Mouse (Mus musculus) bone marrow macrophage, adult 2 months (primary cell): ENCODE results near the gene 3110082J24Rik. TPM values are rescaled to one million over a fixed set of nuclear protein-coding genes. Genes with fewer than 3 reads are reported as not detected.

Source experiments
- H3K27ac ChIP-seq: 2 replicates; pipeline ENCODE4 v1.5.1; 2012; ENCODE audit warnings: low read depth, low read length; ENCODE audit not compliant: insufficient read depth
- H3K4me1 ChIP-seq: 2 replicates; pipeline ENCODE4 v1.6.1; 2012; ENCODE audit warnings: low read length; ENCODE audit not compliant: control insufficient read depth, insufficient read depth
- H3K4me3 ChIP-seq: 2 replicates; pipeline ENCODE4 v1.5.1; 2012; ENCODE audit warnings: mild to moderate bottlenecking, low read length, moderate library complexity; ENCODE audit not compliant: insufficient read depth
- CTCF ChIP-seq: IDR thresholded peaks from 2 replicates; pipeline ENCODE4 v1.5.1; 2012; ENCODE audit warnings: low read depth, mild to moderate bottlenecking, low read length, moderate library complexity
- POLR2A ChIP-seq: IDR thresholded peaks from 2 replicates; pipeline ENCODE4 v1.6.1; 2012; ENCODE audit warnings: mild to moderate bottlenecking, low read depth, low read length, borderline replicate concordance
- polyA plus RNA-seq: library from polyadenylated mRNA; stranded (reverse); fragments of >200 nt; gene quantifications from 2 replicates; pipeline ENCODE4 v1.2.4, GENCODE M21; 2012; ENCODE audit not compliant: missing spikeins, insufficient read depth, insufficient read length

3110082J24Rik gene
- polyA plus RNA-seq, 1 experiment: not detected

DNA sequence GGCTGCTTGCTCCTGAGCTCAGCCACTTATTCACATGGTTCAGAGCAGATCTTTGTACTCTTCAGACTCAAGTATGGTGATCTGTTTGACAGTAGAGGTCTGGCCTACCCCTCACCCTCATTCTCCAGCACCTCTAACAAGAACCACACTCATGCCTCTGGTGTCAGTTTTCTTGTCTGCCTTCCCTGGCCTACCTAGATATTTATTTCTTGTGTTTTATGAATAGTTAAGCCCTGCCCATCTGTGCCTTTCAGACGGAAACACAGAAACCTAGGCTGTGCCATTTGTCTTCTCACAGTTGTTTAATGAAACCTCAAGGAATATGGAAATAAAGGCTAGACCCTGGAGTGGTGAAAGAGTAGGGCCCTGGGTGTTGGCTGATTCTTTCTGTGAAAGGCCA is 12.1 kb upstream of the 3110082J24Rik start:
- Histone ChIP-seq H3K4me1 (no peaks in the 10 kb centered on the region), H3K27ac (no peak overlapping the region), H3K4me3 (no peak overlapping the region)
- TF ChIP-seq CTCF: no peak

DNA sequence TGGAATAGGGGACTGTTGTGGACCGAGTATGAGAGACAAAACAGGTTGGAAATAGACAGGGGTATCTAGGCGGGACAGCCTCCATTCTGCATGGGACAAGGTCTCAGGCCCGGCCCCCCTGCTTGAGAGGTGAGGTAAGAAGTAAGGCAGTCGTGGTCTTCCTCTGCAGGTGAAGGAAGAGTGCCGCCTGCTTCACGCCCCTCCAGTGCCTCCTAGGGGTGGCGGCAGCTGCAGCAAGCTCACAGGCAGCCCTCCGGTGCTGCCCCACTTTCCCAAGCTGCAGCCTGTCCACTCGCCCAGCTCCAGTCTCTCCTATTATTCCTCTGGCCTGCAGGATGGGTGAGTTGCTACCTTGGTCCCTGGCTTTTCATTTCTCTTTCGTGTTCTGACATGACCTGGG is 9.8 kb upstream of the 3110082J24Rik start:
- Histone ChIP-seq H3K4me3 (no peak overlapping the region), H3K4me1 (no peaks in the 10 kb centered on the region), H3K27ac (no peak overlapping the region)
- TF ChIP-seq CTCF (no peak), POLR2A (no peak)

DNA sequence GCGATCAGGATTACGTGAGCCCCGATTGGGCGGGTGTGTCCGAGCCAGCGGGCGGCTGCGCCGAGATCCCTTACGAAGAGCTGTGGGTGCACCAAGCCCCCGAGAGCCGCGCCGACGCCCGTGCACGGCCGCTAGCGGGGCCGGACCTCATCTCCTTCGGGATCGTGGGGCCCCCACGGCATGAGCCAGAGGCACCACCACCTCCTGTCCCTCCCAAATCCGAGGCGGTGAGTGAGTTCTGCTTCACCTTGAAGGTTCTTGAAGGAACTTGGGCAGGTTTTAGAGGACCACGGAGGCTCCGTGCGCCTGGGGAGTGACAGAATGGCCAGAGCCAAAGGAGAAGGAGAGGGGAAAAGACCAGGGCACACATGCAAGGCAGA is 8.9 kb upstream of the 3110082J24Rik start:
- no peak for TF ChIP-seq POLR2A
- TF ChIP-seq CTCF: no peak
- Histone ChIP-seq H3K4me3 (peak overlapping the region; percentile 48), H3K4me1 (no peaks in the 10 kb centered on the region), H3K27ac (no peak overlapping the region)

DNA sequence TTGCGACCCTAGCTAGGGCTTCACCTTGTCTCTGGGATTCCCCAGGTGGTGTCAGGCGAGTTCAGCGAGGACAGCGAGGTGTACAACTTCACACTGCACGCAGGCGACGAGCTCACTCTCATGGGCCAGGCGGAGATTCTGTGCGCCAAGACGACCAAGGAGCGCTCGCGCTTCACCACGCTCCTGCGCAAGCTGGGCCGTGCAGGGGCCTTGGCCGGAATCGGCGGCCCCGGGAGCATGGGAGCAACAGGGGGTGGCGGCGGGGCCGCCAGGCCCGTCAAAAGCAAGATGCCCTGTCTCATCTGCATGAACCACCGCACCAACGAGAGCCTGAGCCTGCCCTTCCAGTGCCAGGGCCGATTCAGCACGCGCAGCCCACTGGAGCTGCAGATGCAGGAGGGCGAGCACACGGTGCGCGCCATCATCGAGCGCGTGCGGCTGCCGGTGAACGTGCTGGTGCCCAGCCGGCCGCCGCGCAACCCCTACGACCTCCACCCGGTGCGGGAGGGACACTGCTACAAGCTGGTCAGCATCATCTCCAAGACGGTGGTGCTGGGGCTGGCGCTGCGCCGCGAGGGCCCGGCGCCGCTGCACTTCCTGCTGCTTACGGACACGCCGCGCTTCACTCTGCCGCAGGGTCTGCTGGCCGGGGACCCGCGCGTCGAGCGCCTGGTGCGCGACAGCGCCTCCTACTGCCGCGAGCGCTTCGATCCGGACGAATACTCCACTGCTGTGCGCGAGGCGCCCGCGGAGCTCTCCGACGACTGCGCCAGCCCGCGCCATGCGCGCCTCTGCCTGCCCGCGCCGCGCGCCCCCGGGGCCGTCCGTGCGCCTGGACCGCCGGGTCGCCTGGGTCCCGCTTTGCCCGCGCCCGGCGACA is 8.2 kb upstream of the 3110082J24Rik start:
- no peaks in the 10 kb centered on the region for H3K4me1 ChIP-seq
- no peak overlapping the region for H3K27ac ChIP-seq
- peak overlapping the region; percentile 48 for H3K4me3 ChIP-seq
- TF ChIP-seq CTCF (peak; percentile 46), POLR2A (no peak)

DNA sequence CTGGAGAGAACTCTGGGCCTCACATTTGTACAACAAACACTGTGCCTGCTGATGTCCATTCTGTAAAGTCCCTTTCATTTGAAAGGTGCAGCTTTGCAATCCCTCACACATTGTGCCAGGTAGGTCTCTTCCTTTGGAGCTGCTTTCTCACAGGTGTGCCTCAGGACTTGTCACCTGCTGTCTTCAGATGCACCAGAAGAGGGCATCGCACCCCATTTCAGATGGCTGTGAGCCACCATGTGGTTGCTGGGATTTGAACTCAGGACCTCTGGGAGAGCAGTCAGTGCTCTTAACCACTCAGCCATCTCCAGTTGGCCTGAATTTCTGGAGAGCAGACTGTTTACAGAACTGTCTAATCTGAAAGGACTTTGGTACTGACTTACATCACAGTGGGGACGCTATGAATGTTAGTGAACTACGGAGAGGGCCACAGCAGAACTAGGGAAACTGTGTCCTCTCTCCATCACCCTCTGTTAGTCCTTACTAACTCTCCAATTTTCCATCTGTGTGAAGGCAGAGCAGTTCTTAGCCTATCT is 6.7 kb upstream of the 3110082J24Rik start:
- no peak overlapping the region for H3K27ac ChIP-seq
- H3K4me1 ChIP-seq: no peaks in the 10 kb centered on the region
- H3K4me3 ChIP-seq: no peak overlapping the region
- TF ChIP-seq POLR2A: no peak
- 0 out of 2 replicates have a peak, but pooled peaks have one; percentile 24 for TF ChIP-seq CTCF

DNA sequence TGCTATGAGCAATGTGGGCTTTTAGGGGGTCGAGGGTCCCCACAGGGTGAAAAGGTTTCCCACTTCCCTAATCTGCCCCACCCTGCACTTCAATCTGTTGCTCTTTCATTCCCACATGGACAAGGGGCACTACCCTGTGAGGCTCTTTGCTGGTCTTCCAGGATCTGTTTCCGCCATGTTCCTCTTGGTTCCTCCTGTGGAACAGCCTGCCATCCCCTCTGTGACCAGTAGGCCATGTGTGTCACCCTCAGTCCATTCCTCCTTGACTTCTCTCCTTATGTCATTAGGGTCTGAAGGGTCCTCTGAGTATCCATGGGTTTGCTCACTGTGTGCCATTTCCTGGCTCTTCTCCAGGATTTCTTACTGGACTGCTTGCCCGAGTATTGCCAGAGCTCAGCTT is 5.9 kb upstream of the 3110082J24Rik start:
- TF ChIP-seq CTCF (no peak), POLR2A (no peak)
- Histone ChIP-seq H3K4me1 (no peaks in the 10 kb centered on the region), H3K27ac (no peak overlapping the region), H3K4me3 (no peak overlapping the region)

DNA sequence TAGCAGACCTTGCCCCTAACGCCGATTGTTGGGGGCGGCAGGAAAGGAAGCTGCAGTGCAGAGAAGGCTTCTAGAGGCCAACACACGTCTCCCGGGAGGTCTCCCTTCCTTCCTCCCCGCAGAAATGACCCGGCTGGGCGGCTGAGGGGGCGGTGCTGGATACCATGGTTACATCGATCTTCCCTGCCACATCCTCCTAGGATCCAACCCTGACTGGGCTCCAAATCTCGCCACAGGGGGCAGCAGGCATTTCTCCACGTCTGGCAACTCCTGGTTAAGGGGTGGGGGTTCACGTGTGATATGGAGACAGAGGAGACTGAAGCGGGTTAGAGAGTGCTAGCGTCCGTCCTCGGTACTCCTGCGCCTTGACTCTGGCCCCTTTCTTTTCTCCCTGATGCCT is 5.2 kb upstream of the 3110082J24Rik start:
- TF ChIP-seq POLR2A (no peak), CTCF (no peak)
- Histone ChIP-seq H3K4me3 (no peak overlapping the region), H3K4me1 (no peaks in the 10 kb centered on the region), H3K27ac (no peak overlapping the region)

DNA sequence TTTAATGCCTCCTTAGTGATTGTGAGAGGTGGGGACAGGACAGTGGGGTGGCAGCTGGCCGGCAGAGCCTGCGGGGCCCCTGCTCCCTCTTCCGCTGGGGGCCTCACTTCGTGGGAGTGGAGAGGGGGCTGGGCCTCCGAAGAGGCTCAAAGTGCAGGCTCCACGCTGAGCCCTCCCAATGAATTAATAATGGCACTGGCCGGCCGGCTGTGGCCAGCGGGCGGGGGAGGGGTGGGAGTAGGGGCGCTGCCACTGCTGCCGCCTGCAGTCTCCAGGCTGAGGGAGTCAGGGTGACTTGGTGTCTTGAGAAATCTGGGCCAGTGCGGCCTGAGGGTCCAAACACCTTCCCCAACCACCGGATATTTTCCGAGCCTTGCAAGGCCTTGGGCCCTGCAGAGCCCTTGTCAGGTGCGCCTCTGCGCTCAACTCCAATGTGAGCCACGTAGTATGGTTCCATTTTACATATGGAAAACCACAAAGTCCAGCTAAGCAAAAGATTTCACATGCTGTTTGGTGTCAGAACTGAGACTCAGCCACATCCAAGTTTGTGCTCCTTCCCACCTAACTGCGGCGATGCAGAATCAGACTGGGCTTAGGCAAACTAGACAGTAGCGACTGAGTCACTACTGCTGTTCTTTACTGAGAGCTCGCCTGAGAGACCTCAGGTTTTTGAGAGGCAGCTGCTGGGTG is 4.6 kb upstream of the 3110082J24Rik start:
- TF ChIP-seq CTCF: no peak
- no peak overlapping the region for H3K4me3 ChIP-seq

DNA sequence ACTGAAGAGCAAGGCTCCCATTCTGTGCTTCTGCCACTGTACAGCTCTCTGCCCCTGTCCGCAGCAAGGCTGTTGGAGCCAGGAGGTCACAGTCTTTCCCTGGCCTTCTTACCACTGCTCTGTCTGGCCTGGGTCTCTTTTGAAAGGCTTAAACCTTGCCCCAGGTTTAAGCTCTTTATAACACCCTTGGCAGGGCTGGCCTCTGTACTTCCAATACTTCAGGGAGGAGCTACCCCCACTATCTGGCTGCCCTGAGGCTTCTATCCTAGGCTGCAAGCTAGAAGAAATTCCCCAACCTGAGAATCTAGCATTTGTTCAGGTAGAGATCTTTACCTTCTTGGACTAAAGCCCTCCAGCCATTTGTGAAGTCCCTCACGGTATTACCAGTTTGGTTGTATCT is 4.0 kb upstream of the 3110082J24Rik start:
- Histone ChIP-seq H3K4me1 (no peaks in the 10 kb centered on the region), H3K27ac (no peak overlapping the region), H3K4me3 (no peak overlapping the region)
- TF ChIP-seq CTCF: no peak
- no peak for TF ChIP-seq POLR2A

More for the DNA sequence above, 4.6 kb upstream of the 3110082J24Rik start:
- Histone ChIP-seq H3K4me1 (no peaks in the 10 kb centered on the region), H3K27ac (no peak overlapping the region)

DNA sequence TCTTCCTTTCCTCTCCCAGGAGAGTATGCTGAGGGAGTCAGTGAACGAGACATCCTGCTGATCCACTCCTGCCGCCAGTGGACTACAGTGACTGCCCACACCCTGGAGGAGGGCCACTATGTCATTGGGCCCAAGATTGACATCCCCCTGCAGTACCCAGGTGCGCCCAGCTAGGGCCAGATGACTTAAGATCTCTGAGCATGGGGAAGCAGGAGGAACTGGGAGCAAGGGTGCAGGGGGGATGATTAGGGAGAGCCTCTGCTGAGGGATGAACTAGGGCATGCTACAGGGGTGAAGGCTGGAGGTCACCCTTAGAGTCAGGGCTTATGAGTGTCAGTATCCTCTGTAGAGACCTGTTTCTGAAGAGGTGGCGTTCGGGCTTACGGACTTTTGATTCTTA is 2.3 kb upstream of the 3110082J24Rik start:
- Histone ChIP-seq H3K4me3 (no peak overlapping the region), H3K4me1 (no peaks in the 10 kb centered on the region), H3K27ac (no peak overlapping the region)
- TF ChIP-seq POLR2A: no peak
